Mouse (Mus musculus) limb, embryonic 15.5 days (tissue): ENCODE measurements around the gene Gm21188. TPM values are rescaled to one million over a fixed set of nuclear protein-coding genes. Genes with fewer than 3 reads are reported as not detected.
"Not testable (repeated sequence)": the region's sequence is repeated elsewhere in the genome, so short reads cannot be mapped to it uniquely, and the experiment has no call there.

Source experiments
- ATAC-seq: fragments of 200-750 bp; cut with Nextera tagmentation; 2 replicates; pipeline ENCODE4 v1.8.0; 2017; ENCODE audit warnings: low read depth, moderate TSS enrichment; ENCODE audit not compliant: insufficient number of reproducible peaks, low FRiP score, low TSS enrichment
- H3K27ac ChIP-seq: fragments of 300-500 bp; sonication (generic); 2 replicates; pipeline ENCODE4 v1.5.1; 2015; ENCODE audit warnings: moderate library complexity, mild to moderate bottlenecking, inconsistent platforms
- H3K27me3 ChIP-seq: fragments of 300-500 bp; sonication (generic); 2 replicates; pipeline ENCODE4 v1.6.1; 2015; ENCODE audit warnings: inconsistent platforms
- H3K36me3 ChIP-seq: fragments of 300-500 bp; sonication (generic); 2 replicates; pipeline ENCODE4 v1.6.1; 2015; ENCODE audit warnings: inconsistent platforms
- H3K4me1 ChIP-seq: fragments of 300-500 bp; sonication (generic); 2 replicates; pipeline ENCODE4 v1.6.1; 2015; ENCODE audit warnings: inconsistent platforms
- H3K4me2 ChIP-seq: fragments of 300-500 bp; sonication (generic); 2 replicates; pipeline ENCODE4 v1.6.1; 2015; ENCODE audit warnings: mild to moderate bottlenecking, inconsistent platforms
- H3K4me3 ChIP-seq: fragments of 300-500 bp; sonication (generic); 2 replicates; pipeline ENCODE4 v1.5.1; 2015; ENCODE audit warnings: mild to moderate bottlenecking, inconsistent platforms
- H3K9ac ChIP-seq: fragments of 300-500 bp; sonication (generic); 2 replicates; pipeline ENCODE4 v1.6.1; 2015; ENCODE audit warnings: inconsistent platforms
- H3K9me3 ChIP-seq: fragments of 300-500 bp; sonication (generic); 2 replicates; pipeline ENCODE4 v1.6.1; 2016; ENCODE audit warnings: inconsistent platforms
- WGBS: fragments of 180-500 bp; shearing (Covaris S2); methylation state at CpG from one replicate; pipeline ENCODE4 v1.1.7; 2015; 5-methylcytosine and 5-hydroxymethylcytosine counted together
- polyA plus RNA-seq: library from polyadenylated mRNA; unstranded; fragments of >200 nt; fragmentation: Nextera tagmentation; extraction: Ambion mirVana; gene quantifications from 2 replicates; pipeline ENCODE4 v1.2.1, GENCODE M21; 2015

Gene Gm21188
- polyA plus RNA-seq, 1 experiment from 2014 or later, result 0.23 TPM

DNA sequence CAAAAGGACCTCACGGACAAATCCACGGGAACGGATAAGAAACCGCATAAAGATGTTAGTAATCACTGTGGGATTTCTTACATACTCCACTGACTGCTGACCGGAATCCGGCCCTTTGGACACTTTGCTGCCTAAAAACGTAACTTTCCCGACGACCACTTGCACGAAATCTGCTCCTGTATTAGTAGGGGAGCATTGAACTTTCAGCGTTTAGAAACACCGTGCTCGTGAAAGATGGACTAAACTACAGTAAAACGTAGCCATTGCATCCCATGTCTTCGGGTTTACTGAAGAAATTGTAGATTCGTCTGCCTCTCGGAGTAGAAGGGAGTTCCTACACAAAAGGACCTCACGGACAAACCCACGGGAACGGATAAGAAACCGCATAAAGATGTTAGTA, 27.0 kb downstream of the Gm21188 start:
- not testable (repeated sequence) for H3K4me3 ChIP-seq, H3K9ac ChIP-seq, H3K36me3 ChIP-seq, H3K4me2 ChIP-seq, H3K27ac ChIP-seq, H3K4me1 ChIP-seq, ATAC-seq, H3K9me3 ChIP-seq
- 3% methylated on average over 21 of the region's 21 CpGs for WGBS
- H3K27me3 ChIP-seq, result peaks cover 14% of the 10 kb centered on the region; the same call in 1 of the 2 replicates

GRCm38 (mm10) chr13:120024581-120024980, 27.4 kb downstream of the Gm21188 start:
- H3K9me3 ChIP-seq, H3K9ac ChIP-seq, H3K4me3 ChIP-seq, ATAC-seq, H3K27ac ChIP-seq, H3K4me2 ChIP-seq, H3K36me3 ChIP-seq, H3K4me1 ChIP-seq: not testable (repeated sequence)
- WGBS, result 10% methylated on average over 9 of the region's 9 CpGs
- peaks cover 14% of the 10 kb centered on the region; the same call in 1 of the 2 replicates for H3K27me3 ChIP-seq

DNA sequence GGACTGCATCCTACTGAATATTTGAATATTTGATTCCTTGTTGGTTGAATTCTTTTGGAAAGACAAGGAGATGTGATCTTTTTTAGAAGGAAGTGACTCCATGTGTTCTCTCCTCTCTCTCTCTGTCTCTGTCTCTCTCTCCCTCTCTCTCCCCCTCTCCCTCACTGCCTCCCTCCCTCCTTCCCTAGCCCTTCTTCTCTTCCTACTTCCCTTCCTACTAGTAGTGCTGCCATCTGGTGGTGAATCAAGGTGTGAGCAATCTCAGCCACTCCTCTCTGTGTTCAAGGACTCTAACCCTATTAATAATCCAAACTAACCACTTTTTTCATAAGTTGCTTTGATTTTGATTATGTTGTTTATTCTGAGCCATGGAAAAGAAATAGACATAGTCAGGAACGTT, 30.5 kb downstream of the Gm21188 start:
- not testable (repeated sequence) for H3K9ac ChIP-seq, H3K9me3 ChIP-seq, H3K4me2 ChIP-seq, H3K4me1 ChIP-seq, ATAC-seq, H3K36me3 ChIP-seq, H3K4me3 ChIP-seq, H3K27ac ChIP-seq
- H3K27me3 ChIP-seq, result peaks cover 14% of the 10 kb centered on the region; the same call in 1 of the 2 replicates
- no CpG with 5 or more reads among the region's 1 CpGs for WGBS

- H3K27ac ChIP-seq, result not testable (repeated sequence)
Measured at GRCm38 (mm10) chr13:120015348-120016007, 36.5 kb downstream of the Gm21188 start.

GRCm38 (mm10) chr13:120013962-120014361, 38.0 kb downstream of the Gm21188 start:
- not testable (repeated sequence) for H3K27ac ChIP-seq, H3K9me3 ChIP-seq, H3K27me3 ChIP-seq, H3K4me2 ChIP-seq, H3K4me1 ChIP-seq, H3K9ac ChIP-seq, ATAC-seq, H3K36me3 ChIP-seq, H3K4me3 ChIP-seq
- WGBS, result no CpG with 5 or more reads among the region's 2 CpGs

More at GRCm38 (mm10) chr13:120015348-120016007, 36.5 kb downstream of the Gm21188 start:
- not testable (repeated sequence) for H3K4me1 ChIP-seq, H3K36me3 ChIP-seq, H3K4me2 ChIP-seq, H3K4me3 ChIP-seq, H3K27me3 ChIP-seq, H3K9me3 ChIP-seq, H3K9ac ChIP-seq
- 0 out of 2 replicates have a peak, but pooled peaks have one; percentile 40 for ATAC-seq
- WGBS, result 6% methylated on average over 6 of the region's 32 CpGs

DNA sequence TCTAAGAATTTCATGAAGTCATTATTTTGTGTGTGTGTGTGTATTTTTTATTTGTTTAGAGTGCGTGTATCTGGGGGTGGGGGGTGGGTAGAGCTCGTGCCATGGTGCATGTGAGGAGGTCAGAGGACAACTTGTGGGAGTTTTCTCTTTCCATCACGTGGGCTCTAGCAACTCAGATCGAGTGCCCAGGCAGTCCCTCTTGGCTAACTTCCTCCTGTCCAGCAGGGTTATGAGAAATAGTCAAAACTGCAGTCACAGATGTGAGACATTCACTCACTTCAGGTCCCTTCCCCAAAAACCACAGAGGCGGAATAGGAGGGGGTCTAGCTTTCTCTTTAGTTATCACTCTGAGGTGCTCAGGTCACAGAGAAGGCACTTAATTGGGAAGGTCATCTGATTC, 38.5 kb downstream of the Gm21188 start:
- H3K4me1 ChIP-seq, H3K9ac ChIP-seq, H3K9me3 ChIP-seq, H3K27me3 ChIP-seq, H3K4me3 ChIP-seq, ATAC-seq, H3K4me2 ChIP-seq, H3K27ac ChIP-seq, H3K36me3 ChIP-seq: not testable (repeated sequence)
- no CpG with 5 or more reads among the region's 5 CpGs for WGBS

DNA sequence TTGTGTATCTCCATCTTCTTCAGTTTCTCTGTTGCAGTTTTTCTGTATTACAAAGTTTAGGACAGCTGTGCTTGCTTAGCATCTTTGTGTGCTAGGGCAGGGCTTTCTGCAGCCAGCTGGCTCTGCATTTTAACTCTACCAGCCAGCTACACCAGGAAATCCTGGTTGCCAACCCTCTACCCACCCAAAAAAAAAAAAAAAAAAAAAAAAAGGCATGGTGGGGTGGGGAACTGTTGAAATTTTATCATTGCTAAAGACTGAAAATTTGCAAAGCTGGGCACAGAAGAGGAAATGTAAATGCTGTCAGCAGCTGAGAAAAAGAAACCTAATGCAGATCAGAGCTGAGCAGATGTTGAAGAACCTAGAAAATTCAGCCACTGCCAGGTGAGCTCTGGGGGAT, 41.9 kb downstream of the Gm21188 start:
- H3K4me3 ChIP-seq, H3K27ac ChIP-seq, H3K9ac ChIP-seq, H3K9me3 ChIP-seq, H3K27me3 ChIP-seq, ATAC-seq, H3K36me3 ChIP-seq, H3K4me2 ChIP-seq, H3K4me1 ChIP-seq: not testable (repeated sequence)

GRCm38 (mm10) chr13:119999215-119999614, 52.8 kb downstream of the Gm21188 start:
- H3K4me2 ChIP-seq, H3K36me3 ChIP-seq, H3K27ac ChIP-seq, H3K9me3 ChIP-seq, H3K9ac ChIP-seq, H3K27me3 ChIP-seq, H3K4me3 ChIP-seq, H3K4me1 ChIP-seq, ATAC-seq: not testable (repeated sequence)
- no CpG with 5 or more reads among the region's 4 CpGs for WGBS

DNA sequence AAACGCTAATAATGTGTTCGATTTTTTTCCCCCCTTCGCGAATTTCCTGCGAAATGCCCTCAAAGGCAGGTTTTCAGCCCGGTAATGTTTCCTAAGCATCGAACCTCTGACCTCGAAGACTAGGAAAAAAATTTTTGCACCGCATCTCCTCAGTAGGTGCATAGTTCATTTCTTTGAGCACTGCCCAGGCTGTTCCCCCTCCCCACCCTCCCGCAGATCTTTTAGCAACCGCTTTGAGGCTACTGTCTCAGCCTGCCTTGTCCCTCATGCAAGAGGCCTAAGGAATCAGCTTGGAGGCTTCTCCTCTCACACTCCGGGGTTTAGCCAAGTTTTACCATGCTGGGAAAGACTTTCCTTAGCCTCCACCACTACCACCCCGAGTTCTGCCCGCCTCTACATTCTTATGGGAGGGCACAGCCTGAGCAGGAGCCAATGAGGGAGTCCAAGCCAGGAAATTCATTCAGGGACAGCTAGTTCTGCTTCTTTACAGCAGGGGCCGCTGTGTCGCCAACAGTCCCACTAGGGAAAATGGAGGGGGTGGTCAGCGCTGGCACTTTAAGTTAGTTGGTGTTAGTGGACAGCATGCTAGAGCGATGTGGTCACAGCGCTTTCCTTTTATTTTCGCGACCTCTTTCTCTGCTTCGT, 53.4 kb downstream of the Gm21188 start:
- H3K27me3 ChIP-seq, H3K4me3 ChIP-seq, H3K36me3 ChIP-seq, ATAC-seq, H3K4me2 ChIP-seq, H3K9me3 ChIP-seq, H3K27ac ChIP-seq, H3K4me1 ChIP-seq, H3K9ac ChIP-seq: not testable (repeated sequence)
- no CpG with 5 or more reads among the region's 22 CpGs for WGBS

DNA sequence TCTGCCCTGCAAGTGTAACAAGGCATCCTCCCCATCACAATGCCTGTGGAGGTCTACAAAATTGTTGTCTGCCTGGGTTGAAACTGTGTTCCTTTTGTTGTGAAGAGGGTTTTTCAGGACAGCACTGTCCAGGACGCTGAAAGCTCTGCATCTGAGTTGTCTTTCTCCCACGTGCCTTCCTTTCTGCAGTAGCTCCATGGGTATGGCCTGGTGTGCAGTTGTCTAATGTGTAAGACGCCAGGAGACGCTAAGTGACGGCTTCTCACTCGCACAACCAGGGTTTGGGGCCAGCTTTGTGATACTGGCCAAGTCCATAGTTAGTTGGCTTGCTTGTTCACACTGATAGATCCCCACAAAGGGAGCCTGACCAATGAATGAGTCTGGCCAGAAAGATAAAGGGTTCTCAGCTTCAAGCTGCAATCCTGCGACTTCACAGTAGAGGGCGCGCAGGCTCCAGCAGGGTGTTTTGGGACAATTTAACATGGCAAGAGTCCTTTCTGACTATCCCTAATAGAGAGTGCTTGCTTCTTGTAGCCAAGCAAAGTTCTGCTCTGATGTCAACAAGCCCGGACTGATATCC, 60.0 kb downstream of the Gm21188 start:
- not testable (repeated sequence) for H3K4me1 ChIP-seq, ATAC-seq, H3K36me3 ChIP-seq, H3K27ac ChIP-seq, H3K9me3 ChIP-seq, H3K4me2 ChIP-seq, H3K9ac ChIP-seq, H3K4me3 ChIP-seq, H3K27me3 ChIP-seq
- WGBS, result no CpG with 5 or more reads among the region's 10 CpGs

GRCm38 (mm10) chr13:119991264-119991663, 60.7 kb downstream of the Gm21188 start:
- H3K27ac ChIP-seq, H3K27me3 ChIP-seq, ATAC-seq, H3K9me3 ChIP-seq, H3K36me3 ChIP-seq, H3K4me3 ChIP-seq, H3K4me1 ChIP-seq, H3K9ac ChIP-seq, H3K4me2 ChIP-seq: not testable (repeated sequence)
- WGBS, result no CpG with 5 or more reads among the region's 13 CpGs
